Mouse (Mus musculus): ENCODE data around the gene Rif1.

GRCm38 (mm10) chr2:52052335-52052734 lies 20.3 kb upstream of the Rif1 start:
- TF ChIP-seq ZNF384 (IDR thresholded peaks at IDR 0.05; ENCODE audit: low read depth, low read length) (no peak), HCFC1 (IDR thresholded peaks at IDR 0.05; ENCODE audit: borderline replicate concordance, insufficient read depth, low read length) (no peak), MAFK (IDR thresholded peaks at IDR 0.05; ENCODE audit: insufficient read depth, low read depth, low read length) (no peak)
